ENCODE assay signal across 8 mouse cellular contexts in genomic region chr11:95713811-95714241, GRCm38 (mm10). TPM values are rescaled to one million over a fixed set of nuclear protein-coding genes. Genes with fewer than 3 reads are reported as not detected.
A peak's percentile ranks its signal among the peaks of the same experiment; 100 is the strongest.
DNase-seq lines count a peak whose midpoint lies in the region; ATAC-seq and TF ChIP-seq lines count a peak whose summit lies in the region.

No protein-coding gene starts in this region.

- H3K27ac ChIP-seq in CH12.LX (ENCODE audit: insufficient read depth, low read depth): no peak overlapping the region
- peak overlapping the region; percentile 97 for H3K27ac ChIP-seq in forebrain, embryonic 13.5 days
- H3K27ac ChIP-seq in limb, embryonic 11.5 days (replicated peaks; ENCODE audit: low read depth, low read length): no peak overlapping the region; the same call in 1 of the 2 replicates
- H3K27ac ChIP-seq in midbrain, embryonic 11.5 days (ENCODE audit: low read depth, low read length): peak overlapping the region; percentile 92

- peak; percentile 8; the same call in 1 of the 2 replicates for ATAC-seq in forebrain, embryonic 13.5 days
- ATAC-seq in limb, embryonic 11.5 days (ENCODE audit: insufficient number of reproducible peaks, low FRiP score, low TSS enrichment, low read depth): no peak
- no peak for ATAC-seq in midbrain, embryonic 11.5 days (ENCODE audit: low FRiP score)

- no peaks in the 10 kb centered on the region for H3K9me3 ChIP-seq in CH12.LX (replicated peaks; ENCODE audit: low read length)
- H3K9me3 ChIP-seq in forebrain, embryonic 13.5 days (replicated peaks): no peaks in the 10 kb centered on the region
- no peaks in the 10 kb centered on the region for H3K9me3 ChIP-seq in limb, embryonic 11.5 days (ENCODE audit: control insufficient read depth, low read length)
- no peaks in the 10 kb centered on the region for H3K9me3 ChIP-seq in midbrain, embryonic 11.5 days (ENCODE audit: control insufficient read depth, low read length)

- no peak for TF ChIP-seq RAD21 in CH12.LX (IDR thresholded peaks at IDR 0.05; ENCODE audit: low read depth, low read length)

- no peak for TF ChIP-seq EP300 in CH12.LX (IDR thresholded peaks at IDR 0.05; ENCODE audit: low read length)

- H3K9ac ChIP-seq in CH12.LX (ENCODE audit: insufficient read depth, low read depth): peak overlapping the region; percentile 89
- peak overlapping the region; percentile 96 for H3K9ac ChIP-seq in forebrain, embryonic 13.5 days
- peak overlapping the region; percentile 96 for H3K9ac ChIP-seq in limb, embryonic 11.5 days (ENCODE audit: low read length)
- H3K9ac ChIP-seq in midbrain, embryonic 11.5 days (ENCODE audit: low read length): peak overlapping the region; percentile 95

- TF ChIP-seq POLR2A in CH12.LX (IDR thresholded peaks at IDR 0.05; ENCODE audit: low read depth, low read length): no peak

- peaks cover 25% of the 10 kb centered on the region for H3K79me2 ChIP-seq in CH12.LX (replicated peaks; ENCODE audit: control insufficient read depth, extremely low read depth, insufficient read depth, poor library complexity, severe bottlenecking)

- peaks cover 0 to 4% of the 10 kb centered on the region in 2 experiments for H3K36me3 ChIP-seq in CH12.LX (replicated peaks in 1 of 2; ENCODE audit: control insufficient read depth in 1 of 2, insufficient read depth in 1 of 2, low read length in 1 of 2)
- no peaks in the 10 kb centered on the region for H3K36me3 ChIP-seq in forebrain, embryonic 13.5 days (ENCODE audit: poor library complexity, severe bottlenecking)
- no peaks in the 10 kb centered on the region for H3K36me3 ChIP-seq in limb, embryonic 11.5 days (ENCODE audit: control insufficient read depth, insufficient read depth, low read length)
- no peaks in the 10 kb centered on the region for H3K36me3 ChIP-seq in midbrain, embryonic 11.5 days (ENCODE audit: control insufficient read depth, insufficient read depth, low read length)

- no peak for TF ChIP-seq CTCF in CH12.LX (conservative IDR thresholded peaks at IDR 0.05 in 1 of 2, IDR thresholded peaks at IDR 0.05 in 1 of 2; ENCODE audit: low read depth in 2 of 2, low read length in 2 of 2)

- in situ Hi-C loops in CH12.LX (cut with MboI; ENCODE audit: low pct_ligation_motif_present, low pct_unique_long_range_greater_than_20kb, low sequenced_read_pairs): no loop called here

- dilution Hi-C loops in CH12.LX (cut with MboI; ENCODE audit: extremely low pct_ligation_motif_present, extremely low pct_unique_long_range_greater_than_20kb, low sequenced_read_pairs): no loop called here

- H3K4me1 ChIP-seq in CH12.LX (ENCODE audit: control insufficient read depth in 1 of 2, insufficient read depth in 2 of 2): peaks cover 6 to 32% of the 10 kb centered on the region in 2 experiments; a peak in 3 of 4 replicates
- peaks cover 34% of the 10 kb centered on the region for H3K4me1 ChIP-seq in forebrain, embryonic 13.5 days
- peaks cover 17% of the 10 kb centered on the region for H3K4me1 ChIP-seq in limb, embryonic 11.5 days (ENCODE audit: control insufficient read depth, insufficient read depth, low read length)
- peaks cover 12% of the 10 kb centered on the region for H3K4me1 ChIP-seq in midbrain, embryonic 11.5 days (ENCODE audit: control insufficient read depth, insufficient read depth, low read length)

- peak overlapping the region; percentile 89 to 92 (median 90) for H3K4me3 ChIP-seq in CH12.LX (replicated peaks in 1 of 3; ENCODE audit: low read depth in 2 of 3, low read length in 2 of 3, poor library complexity in 1 of 3)
- H3K4me3 ChIP-seq in forebrain, embryonic 13.5 days: peak overlapping the region; percentile 91
- H3K4me3 ChIP-seq in limb, embryonic 11.5 days (ENCODE audit: low read depth, low read length): peak overlapping the region; percentile 91
- H3K4me3 ChIP-seq in midbrain, embryonic 11.5 days (ENCODE audit: low read depth, low read length): peak overlapping the region; percentile 87

- peak overlapping the region; percentile 99 for H3K4me2 ChIP-seq in CH12.LX (ENCODE audit: insufficient read depth, low read depth, poor library complexity, severe bottlenecking)
- H3K4me2 ChIP-seq in forebrain, embryonic 13.5 days: peak overlapping the region; percentile 90
- H3K4me2 ChIP-seq in limb, embryonic 11.5 days (ENCODE audit: low read depth, severe bottlenecking): peak overlapping the region; percentile 90
- peak overlapping the region; percentile 93 for H3K4me2 ChIP-seq in midbrain, embryonic 11.5 days

- DNase-seq in cerebellum, postnatal 10 days: peak; percentile 27 to 32
- no peak for DNase-seq in cerebellum, adult 11 months
- peak; percentile 29 for DNase-seq in CH12.LX (ENCODE audit: extremely low read depth)
- no peak for DNase-seq in limb, embryonic 11.5 days (ENCODE audit: low spot score)
- DNase-seq in midbrain, embryonic 11.5 days (ENCODE audit: low spot score, missing footprints): peak; percentile 89
- peak; percentile 30 to 42 for DNase-seq in thymus, postnatal 36 days
- DNase-seq in right cerebral cortex, postnatal 14 days: no peak

- peaks cover 2% of the 10 kb centered on the region for H3K27me3 ChIP-seq in CH12.LX (replicated peaks)
- 0 out of 2 replicates have a peak, but pooled peaks cover 2% of the 10 kb centered on the region for H3K27me3 ChIP-seq in forebrain, embryonic 13.5 days
- H3K27me3 ChIP-seq in limb, embryonic 11.5 days (ENCODE audit: control insufficient read depth, insufficient read depth, low read length): no peaks in the 10 kb centered on the region
- no peaks in the 10 kb centered on the region for H3K27me3 ChIP-seq in midbrain, embryonic 11.5 days (ENCODE audit: control insufficient read depth, insufficient read depth, low read length)

- under 1% methylated on average over 13 of the region's 13 CpGs for WGBS in forebrain, embryonic 13.5 days
- under 1% methylated on average over 13 of the region's 13 CpGs for WGBS in limb, embryonic 11.5 days
- 0% methylated on average over 13 of the region's 13 CpGs for WGBS in midbrain, embryonic 11.5 days

TF ChIP-seq in CH12.LX, 34 proteins besides CTCF, POLR2A, EP300 and RAD21:
- TF ChIP-seq HCFC1 (IDR thresholded peaks at IDR 0.05; ENCODE audit: low read depth, low read length) (no peak), ZMIZ1 (IDR thresholded peaks at IDR 0.05; ENCODE audit: low read depth, low read length) (no peak), IRF4 (IDR thresholded peaks at IDR 0.05; ENCODE audit: low read depth, low read length) (no peak), CHD2 (IDR thresholded peaks at IDR 0.05; ENCODE audit: low read length) (no peak), JUND (conservative IDR thresholded peaks at IDR 0.05; ENCODE audit: low read depth, low read length) (no peak), BHLHE40 (IDR thresholded peaks at IDR 0.05; ENCODE audit: low read depth, low read length) (peak; percentile 17; the same call in 1 of the 2 replicates), SIN3A (IDR thresholded peaks at IDR 0.05; ENCODE audit: low read length) (peak; percentile 30; the same call in 1 of the 2 replicates), ELF1 (IDR thresholded peaks at IDR 0.05; ENCODE audit: low read depth, low read length) (peak; percentile 49; the same call in 1 of the 2 replicates)

RNA-seq across cellular contexts. Expression of gene Zfp652, which starts 1.4 kb away (rescaled TPM):
- total RNA-seq in CH12.LX (2012; rRNA removed): 6.2 and 6.3 TPM in 2 replicates
- 3.0 and 3.5 TPM in 2 replicates for total RNA-seq in CH12.LX (2014; rRNA removed)
- 9.4 and 9.8 TPM in 2 replicates for polyA plus RNA-seq in CH12.LX (2012; ENCODE audit: insufficient read length, low read depth)
- polyA plus RNA-seq in forebrain, embryonic 13.5 days (2015; fragmentation: Nextera tagmentation; extraction: Ambion mirVana): 27.9 and 32.2 TPM in 2 replicates
- polyA plus RNA-seq in limb, embryonic 11.5 days (2014; fragmentation: Nextera tagmentation; extraction: Ambion mirVana): 11.7 and 13.7 TPM in 2 replicates
- 10.2 and 10.4 TPM in 2 replicates for polyA plus RNA-seq in midbrain, embryonic 11.5 days (2014; fragmentation: Nextera tagmentation; extraction: Ambion mirVana)

RNA-seq across cellular contexts. Expression of gene B130006D01Rik, which starts 9.6 kb away (rescaled TPM):
- total RNA-seq in CH12.LX (2012; rRNA removed) (0.38 TPM in 2 replicates), CH12.LX (2014; rRNA removed) (0.15 and 0.23 TPM in 2 replicates)
- polyA plus RNA-seq in CH12.LX (2012; ENCODE audit: insufficient read length, low read depth): 0.10 TPM in 1 of 2 replicates, not detected in the other
- polyA plus RNA-seq in forebrain, embryonic 13.5 days (2015; fragmentation: Nextera tagmentation; extraction: Ambion mirVana): 1.4 and 2.0 TPM in 2 replicates
- 1.5 and 1.8 TPM in 2 replicates for polyA plus RNA-seq in limb, embryonic 11.5 days (2014; fragmentation: Nextera tagmentation; extraction: Ambion mirVana)
- 0.39 and 1.1 TPM in 2 replicates for polyA plus RNA-seq in midbrain, embryonic 11.5 days (2014; fragmentation: Nextera tagmentation; extraction: Ambion mirVana)

RNA-seq across cellular contexts. Expression of gene Phb, which starts 47.1 kb away (rescaled TPM):
- total RNA-seq in CH12.LX (2012; rRNA removed) (512 and 606 TPM in 2 replicates), CH12.LX (2014; rRNA removed) (699 and 784 TPM in 2 replicates)
- 405 and 413 TPM in 2 replicates for polyA plus RNA-seq in CH12.LX (2012; ENCODE audit: insufficient read length, low read depth)
- 187 and 188 TPM in 2 replicates for polyA plus RNA-seq in forebrain, embryonic 13.5 days (2015; fragmentation: Nextera tagmentation; extraction: Ambion mirVana)
- polyA plus RNA-seq in limb, embryonic 11.5 days (2014; fragmentation: Nextera tagmentation; extraction: Ambion mirVana): 240 and 256 TPM in 2 replicates
- 195 TPM in 2 replicates for polyA plus RNA-seq in midbrain, embryonic 11.5 days (2014; fragmentation: Nextera tagmentation; extraction: Ambion mirVana)

Comparison
In these comparisons a context has a peak if more than half of its experiments do, and no peak if none do; other contexts are left out.
1. DNase-seq: peak in cerebellum, postnatal 10 days (2 of 2), CH12.LX (single experiment), midbrain, embryonic 11.5 days (single experiment) and thymus, postnatal 36 days (2 of 2); none in cerebellum, adult 11 months (single experiment), limb, embryonic 11.5 days (single experiment) and right cerebral cortex, postnatal 14 days (single experiment).
2. H3K27ac ChIP-seq: peak in forebrain, embryonic 13.5 days (single experiment) and midbrain, embryonic 11.5 days (single experiment); none in CH12.LX (single experiment) and limb, embryonic 11.5 days (single experiment).
3. Peak in every context shown above with its lines, with median percentiles within 50 percentile points of each other: H3K4me2 ChIP-seq, H3K4me3 ChIP-seq and H3K9ac ChIP-seq.